Mouse (Mus musculus) intestine, postnatal 0 days (tissue): ENCODE data around the gene Hoxa7. TPM values are rescaled to one million over a fixed set of nuclear protein-coding genes. Genes with fewer than 3 reads are reported as not detected.
A peak's percentile ranks its signal among the peaks of the same experiment; 100 is the strongest.

Source experiments
- ATAC-seq: fragments of 200-750 bp; cut with Nextera tagmentation; 2 replicates; pipeline ENCODE4 v1.8.0; 2017; ENCODE audit warnings: mild to moderate bottlenecking, moderate TSS enrichment, moderate library complexity
- H3K27ac ChIP-seq: fragments of 300-500 bp; sonication (generic); 2 replicates; pipeline ENCODE4 v1.5.1; 2014; ENCODE audit warnings: mild to moderate bottlenecking, low read depth, low read length, moderate library complexity
- H3K27me3 ChIP-seq: fragments of 300-500 bp; sonication (generic); replicated peaks from 2 replicates; pipeline ENCODE4 v1.6.1; 2014; ENCODE audit warnings: low read length, mixed read lengths; ENCODE audit not compliant: control insufficient read depth, insufficient read depth
- H3K36me3 ChIP-seq: fragments of 300-500 bp; sonication (generic); 2 replicates; pipeline ENCODE4 v1.6.1; 2014; ENCODE audit warnings: mild to moderate bottlenecking, moderate library complexity; ENCODE audit not compliant: control insufficient read depth, insufficient read depth
- H3K4me1 ChIP-seq: fragments of 300-500 bp; sonication (generic); replicated peaks from 2 replicates; pipeline ENCODE4 v1.6.1; 2014; ENCODE audit warnings: antibody characterized with exemption, low read length, mixed read lengths; ENCODE audit not compliant: control insufficient read depth, insufficient read depth
- H3K4me2 ChIP-seq: fragments of 300-500 bp; sonication (generic); replicated peaks from 2 replicates; pipeline ENCODE4 v1.6.1; 2014; ENCODE audit warnings: low read depth, mild to moderate bottlenecking, moderate library complexity
- H3K4me3 ChIP-seq: fragments of 300-500 bp; sonication (generic); 2 replicates; pipeline ENCODE4 v1.5.1; 2014; ENCODE audit warnings: low read depth, low read length
- H3K9ac ChIP-seq: fragments of 300-500 bp; sonication (generic); 2 replicates; pipeline ENCODE4 v1.6.1; 2014; ENCODE audit warnings: mild to moderate bottlenecking, low read depth, low read length
- H3K9me3 ChIP-seq: fragments of 300-500 bp; sonication (generic); 2 replicates; pipeline ENCODE4 v1.6.1; 2016; ENCODE audit warnings: mixed run types; ENCODE audit not compliant: control insufficient read depth
- CTCF ChIP-seq: sonication (generic); IDR thresholded peaks from 2 replicates; pipeline ENCODE4 v1.5.1; 2016; ENCODE audit warnings: low read depth, mild to moderate bottlenecking, control low read depth, antibody characterized with exemption, moderate library complexity
- WGBS: fragments of 180-500 bp; shearing (Covaris S2); extraction: QIAGEN DNeasy Blood & Tissue Kit; methylation state at CpG from one replicate; pipeline ENCODE4 v1.1.7; 2014; 5-methylcytosine and 5-hydroxymethylcytosine counted together
- polyA plus RNA-seq: library from polyadenylated mRNA; unstranded; fragments of >200 nt; fragmentation: Nextera tagmentation; extraction: Ambion mirVana; gene quantifications from 2 replicates; pipeline ENCODE4 v1.2.1, GENCODE M21; 2015

Hoxa7 gene
- polyA plus RNA-seq, 1 experiment from 2014 or later = 6.2 TPM

DNA sequence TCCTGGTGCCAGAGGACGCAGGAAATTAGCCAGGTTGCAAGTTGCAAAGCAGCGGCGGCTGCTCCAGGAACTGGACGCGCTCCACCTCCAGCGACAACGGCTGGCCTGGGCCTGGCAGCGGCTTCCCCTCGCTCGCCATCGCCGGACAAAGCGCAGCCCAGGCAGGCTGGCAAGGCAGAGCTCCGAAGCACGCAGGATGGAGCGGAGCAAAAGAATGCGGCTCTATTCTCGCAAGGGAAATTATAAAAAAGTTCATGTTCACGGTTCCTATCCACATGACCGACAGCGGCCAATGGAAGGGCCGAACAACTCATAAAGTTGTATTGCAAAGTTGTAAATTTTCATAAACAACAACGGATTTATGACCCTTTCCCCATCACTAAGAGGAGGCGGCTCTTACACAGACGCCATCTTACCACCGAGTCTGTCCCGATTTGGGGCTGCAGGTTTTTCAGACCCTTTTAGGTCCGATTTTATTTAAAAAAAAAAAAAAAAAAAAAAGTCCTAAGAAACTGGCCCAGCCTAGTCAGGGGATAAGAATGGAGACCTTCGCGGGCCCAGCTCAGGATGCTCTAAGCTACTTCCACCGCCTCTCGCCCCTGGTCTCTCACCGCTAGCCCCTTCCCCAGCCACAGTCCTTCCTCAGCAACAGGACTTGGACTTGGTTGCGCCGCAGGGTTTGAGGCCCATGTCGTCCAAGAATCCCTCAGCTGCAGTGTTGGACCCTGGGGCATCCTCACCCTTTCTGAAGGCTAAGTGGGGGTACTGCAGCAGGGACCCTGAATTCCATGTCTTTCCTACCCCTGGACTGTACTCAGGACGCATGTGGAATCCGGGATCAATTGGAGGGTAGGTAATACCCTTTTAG, 8.3 kb downstream of the Hoxa7 start, which contains the start of the genes Hoxa3 and Gm28308:
Hoxa3 (minus strand) TSS at position 218 of the 868 bp plus-strand sequence.
Gm28308 (minus strand) TSS at position 221 of the 868 bp plus-strand sequence.
- ATAC-seq = peak; percentile 16; the same call in 1 of the 2 replicates
- Histone ChIP-seq H3K27me3 (peaks cover 95% of the 10 kb centered on the region), H3K4me2 (peak within 1 kb of the TSS; percentile 66), H3K4me3 (peak within 1 kb of the TSS; percentile 52), H3K36me3 (no peaks in the 10 kb centered on the region), H3K4me1 (no peaks in the 10 kb centered on the region), H3K9ac (peak within 1 kb of the TSS; percentile 54), H3K9me3 (no peaks in the 10 kb centered on the region), H3K27ac (peak within 1 kb of the TSS; percentile 69)
- WGBS = 14% methylated on average over 38 of the region's 38 CpGs
- TF ChIP-seq CTCF = no peak

DNA sequence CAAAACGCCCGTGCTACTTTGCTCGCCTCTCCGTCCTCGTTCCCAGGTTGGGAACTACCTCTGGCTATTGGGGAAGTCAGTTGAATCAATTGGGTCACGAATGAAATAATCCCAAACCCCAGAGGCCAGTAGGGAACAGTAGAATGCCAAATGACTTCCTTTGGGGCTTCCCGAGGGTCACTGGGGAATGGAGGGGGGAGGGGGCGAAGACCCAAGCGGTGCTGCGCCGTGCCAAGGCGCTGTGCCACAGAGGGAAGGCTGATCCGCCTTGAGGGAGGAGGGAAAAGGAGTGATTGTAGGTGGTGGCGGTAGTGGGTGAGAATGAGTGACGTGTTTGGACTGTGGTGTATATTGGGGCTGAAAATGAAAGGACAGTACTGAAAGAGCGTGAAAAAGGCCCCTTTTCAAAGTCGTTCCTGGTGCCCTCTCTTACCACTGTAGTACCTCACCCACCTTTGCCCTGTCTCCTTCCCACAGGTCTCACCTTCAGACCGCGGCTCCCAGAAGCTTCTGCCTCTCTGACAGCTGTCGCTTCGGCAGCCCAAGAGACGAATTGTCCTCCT, 9.0 kb downstream of the Hoxa7 start:
- peak overlapping the region; percentile 54 for H3K9ac ChIP-seq
- H3K9me3 ChIP-seq = no peaks in the 10 kb centered on the region
- no peak for ATAC-seq
- peak overlapping the region; percentile 69 for H3K27ac ChIP-seq
- H3K4me2 ChIP-seq = peak overlapping the region; percentile 66
- H3K4me1 ChIP-seq = no peaks in the 10 kb centered on the region
- H3K36me3 ChIP-seq = no peaks in the 10 kb centered on the region
- peak overlapping the region; percentile 52 for H3K4me3 ChIP-seq
- TF ChIP-seq CTCF = no peak
- 6% methylated on average over 22 of the region's 22 CpGs for WGBS
- peaks cover 93% of the 10 kb centered on the region for H3K27me3 ChIP-seq

DNA sequence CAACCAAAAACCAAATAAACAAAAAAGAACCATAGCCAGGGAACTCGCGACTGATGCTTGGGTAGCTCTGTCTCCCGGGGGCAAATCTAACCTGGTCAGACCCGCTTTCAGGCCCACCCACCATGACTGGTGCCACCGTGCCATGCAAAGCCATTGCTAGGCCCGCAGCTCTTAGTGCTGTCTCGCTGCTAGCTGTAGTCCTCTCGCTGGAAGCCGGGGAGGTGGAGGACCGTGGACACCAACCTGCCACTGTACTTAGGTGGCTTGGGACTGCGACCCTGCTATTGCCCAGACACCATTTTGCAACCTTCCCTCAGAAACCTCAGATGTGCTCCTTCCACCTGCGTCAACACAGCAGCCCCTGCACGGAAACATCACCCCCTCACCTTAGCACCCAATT, 9.7 kb downstream of the Hoxa7 start:
- peaks cover 91% of the 10 kb centered on the region for H3K27me3 ChIP-seq
- peak overlapping the region; percentile 66 for H3K4me2 ChIP-seq
- TF ChIP-seq CTCF = no peak
- no peak for ATAC-seq
- 0 out of 2 replicates have a peak overlapping the region, but pooled peaks have one; percentile 6 for H3K27ac ChIP-seq
- no peaks in the 10 kb centered on the region for H3K4me1 ChIP-seq
- H3K9ac ChIP-seq = peak overlapping the region; percentile 41; the same call in 1 of the 2 replicates
- H3K9me3 ChIP-seq = no peaks in the 10 kb centered on the region
- 5% methylated on average over 13 of the region's 13 CpGs for WGBS
- H3K4me3 ChIP-seq = peak overlapping the region; percentile 52
- H3K36me3 ChIP-seq = no peaks in the 10 kb centered on the region

DNA sequence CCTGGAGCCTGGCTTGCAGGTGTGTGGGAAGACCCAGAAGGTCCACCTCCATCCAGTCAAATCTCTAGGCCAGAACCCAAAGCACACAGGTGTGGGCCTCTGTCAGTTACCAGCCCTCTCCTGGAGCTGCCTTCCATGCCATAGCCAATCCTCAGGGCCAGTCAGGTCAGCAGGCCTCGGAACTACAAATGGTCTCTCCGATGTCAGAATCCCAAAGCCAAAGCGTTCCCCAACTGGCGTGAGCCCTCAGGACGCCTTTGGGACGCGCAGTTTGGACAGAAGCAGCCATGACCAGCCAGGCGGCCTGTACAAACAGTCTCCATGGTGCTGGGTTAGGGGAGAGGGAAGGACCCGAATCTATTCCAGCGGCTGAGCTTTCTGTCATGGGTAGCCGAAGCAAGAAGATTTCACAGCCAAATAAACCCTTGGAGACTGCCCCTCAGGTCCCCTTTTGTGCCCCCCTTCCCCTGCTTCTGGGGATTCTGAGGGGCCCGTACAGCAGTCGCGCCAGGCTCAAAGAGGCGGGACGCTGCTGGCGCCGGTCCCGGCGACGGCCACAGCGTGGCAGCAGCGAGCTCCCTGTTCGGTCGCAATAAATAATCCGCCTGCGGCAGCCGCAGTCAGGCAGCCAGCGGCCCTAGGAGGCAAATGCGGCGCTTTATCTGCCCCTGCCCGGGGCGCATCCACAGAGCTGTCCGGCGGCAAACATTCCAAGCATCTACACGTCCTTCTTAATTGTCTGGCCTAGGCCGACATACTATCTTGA, 10.3 kb downstream of the Hoxa7 start:
- H3K9me3 ChIP-seq = no peaks in the 10 kb centered on the region

DNA sequence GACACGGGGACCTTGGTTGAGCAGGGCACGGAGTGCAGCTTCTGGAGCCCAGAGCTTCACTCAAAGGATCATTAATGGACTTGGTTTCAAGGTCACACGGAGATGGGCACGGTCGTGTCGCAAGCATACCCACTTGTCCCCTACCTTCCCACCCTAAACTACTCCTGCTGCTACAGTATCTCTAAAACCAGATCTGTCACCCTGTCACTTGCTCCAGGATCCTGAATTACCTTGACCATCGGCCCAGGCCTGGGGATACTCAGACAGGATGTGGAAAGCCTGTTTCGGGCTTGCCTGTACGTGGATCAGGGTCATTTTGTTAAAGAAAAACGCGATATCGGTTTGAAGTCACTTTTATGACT, 12.0 kb downstream of the Hoxa7 start:
- 34% methylated on average over 12 of the region's 12 CpGs for WGBS
- Histone ChIP-seq H3K27me3 (peaks cover 91% of the 10 kb centered on the region), H3K27ac (no peak overlapping the region), H3K9ac (no peak overlapping the region), H3K36me3 (no peaks in the 10 kb centered on the region), H3K9me3 (no peaks in the 10 kb centered on the region), H3K4me1 (no peaks in the 10 kb centered on the region), H3K4me2 (peak overlapping the region; percentile 66), H3K4me3 (0 out of 2 replicates have a peak overlapping the region, but pooled peaks have one; percentile 37)
- no peak for ATAC-seq
- TF ChIP-seq CTCF = no peak

More for the DNA sequence above, 10.3 kb downstream of the Hoxa7 start:
- Histone ChIP-seq H3K27me3 (peaks cover 91% of the 10 kb centered on the region), H3K36me3 (no peaks in the 10 kb centered on the region), H3K4me2 (peak overlapping the region; percentile 66), H3K4me1 (no peaks in the 10 kb centered on the region), H3K4me3 (peak overlapping the region; percentile 52), H3K9ac (peak overlapping the region; percentile 41), H3K27ac (no peak overlapping the region)
- ATAC-seq = peak; percentile 54
- WGBS = 4% methylated on average over 37 of the region's 37 CpGs
- TF ChIP-seq CTCF = peak; percentile 86
